Mouse (Mus musculus): ENCODE results near the gene Arhgap5.
"Not testable (repeated sequence)": the region's sequence is repeated elsewhere in the genome, so short reads cannot be mapped to it uniquely, and the experiment has no call there.

Gene Arhgap5

DNA sequence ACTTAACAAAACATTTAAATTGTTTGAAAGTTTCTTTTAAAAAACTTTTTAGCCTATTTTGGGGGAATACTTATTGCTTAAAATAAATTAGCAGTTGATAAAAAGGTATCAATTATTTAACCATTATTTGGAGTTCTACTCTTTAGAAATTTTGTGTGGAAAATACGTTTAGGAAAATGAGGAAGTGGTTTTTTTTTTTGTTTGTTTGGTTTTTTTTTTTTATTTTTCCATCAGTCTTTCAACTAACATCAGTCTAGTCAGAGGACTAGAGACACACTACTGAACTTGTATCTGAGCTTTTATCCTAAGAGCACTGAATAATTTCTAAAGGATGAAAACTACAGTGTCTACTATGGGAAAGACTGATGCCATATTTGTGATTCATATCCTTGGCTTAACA lies 21.7 kb downstream of the Arhgap5 start:
- in situ Hi-C loops (cut with MboI; ENCODE audit: low sequenced_read_pairs): no loop called here

DNA sequence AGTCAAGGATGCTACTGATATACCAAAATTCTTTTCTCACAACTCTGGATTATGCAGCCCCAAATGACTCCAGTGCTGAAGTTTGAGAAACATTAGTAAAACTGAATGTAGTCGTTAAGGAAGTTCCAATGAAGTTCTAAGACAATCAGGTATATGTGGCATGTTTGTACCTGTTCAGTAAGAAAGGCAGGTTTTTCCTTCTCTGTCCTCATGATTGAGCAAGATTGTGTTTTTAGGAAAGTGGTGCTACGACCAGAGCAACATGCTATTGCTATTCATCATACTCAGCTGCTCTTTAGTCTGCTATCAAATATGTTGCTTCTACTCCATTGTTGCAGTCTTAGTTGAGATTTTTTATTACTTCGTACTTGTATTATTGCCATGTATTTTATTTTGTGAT lies 26.0 kb downstream of the Arhgap5 start:
- in situ Hi-C loops (cut with MboI; ENCODE audit: low sequenced_read_pairs): no loop called here

GRCm38 (mm10) chr12:52541294-52541693 lies 37.5 kb downstream of the Arhgap5 start:
- in situ Hi-C loops (cut with MboI; ENCODE audit: low sequenced_read_pairs): no loop called here

DNA sequence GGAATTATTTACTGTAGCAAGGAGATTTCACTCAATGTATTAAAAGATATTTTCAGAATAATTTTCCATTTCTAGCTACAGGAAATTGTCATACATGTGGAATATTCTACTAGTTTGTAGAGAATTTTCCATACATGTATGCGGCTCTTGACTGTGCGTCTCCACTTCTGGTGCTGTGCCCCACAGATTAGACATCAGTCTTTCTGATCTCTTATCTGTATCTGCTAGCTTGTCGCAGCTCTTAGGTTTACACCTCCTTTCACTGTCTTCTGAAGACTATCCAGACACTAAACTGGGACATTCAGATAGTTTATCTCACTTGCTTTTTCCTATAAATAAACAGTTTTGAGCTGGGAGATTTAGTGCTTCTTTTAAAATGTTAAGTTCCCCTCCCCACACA lies 40.8 kb downstream of the Arhgap5 start:
- in situ Hi-C loops (cut with MboI; ENCODE audit: low sequenced_read_pairs): no loop called here

- in situ Hi-C loops (cut with MboI; ENCODE audit: low sequenced_read_pairs): no loop called here
Observed at GRCm38 (mm10) chr12:52552085-52552484, 48.3 kb downstream of the Arhgap5 start.

DNA sequence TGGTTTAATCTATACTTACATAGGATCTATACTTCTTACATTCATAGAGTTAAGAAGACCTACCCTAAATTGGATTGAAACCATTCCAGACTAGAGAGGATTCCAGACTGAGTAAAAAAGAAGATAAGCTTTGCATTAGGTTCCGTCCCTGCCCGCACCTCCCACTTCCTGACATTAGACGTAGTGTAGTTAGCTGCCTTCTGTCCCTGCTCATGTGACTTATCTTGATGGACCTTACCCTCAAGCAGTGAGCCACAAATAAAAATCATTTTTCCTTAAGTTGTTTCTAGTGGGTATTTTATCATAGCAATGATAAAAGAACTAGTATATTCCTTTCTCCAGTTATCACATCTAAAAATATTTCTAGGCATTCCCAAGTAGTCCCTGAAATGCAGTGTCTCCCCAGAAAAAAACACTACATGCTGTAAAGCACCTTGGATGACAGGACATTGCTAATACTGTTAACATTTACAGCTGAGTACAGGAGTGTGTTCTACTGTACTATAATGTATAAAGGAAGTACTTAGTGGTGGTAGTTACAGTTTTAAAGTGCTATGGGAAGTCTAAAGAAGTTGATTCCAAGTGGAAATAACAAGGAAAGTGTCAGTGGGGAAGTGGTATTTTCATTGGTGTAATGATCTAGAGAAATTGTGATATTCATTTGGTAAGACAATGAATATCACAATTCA lies 51.6 kb downstream of the Arhgap5 start:
- in situ Hi-C loops (cut with MboI; ENCODE audit: low sequenced_read_pairs): no loop called here

GRCm38 (mm10) chr12:52565654-52566053 lies 61.9 kb downstream of the Arhgap5 start:
- in situ Hi-C loops (cut with MboI; ENCODE audit: low sequenced_read_pairs): no loop called here

DNA sequence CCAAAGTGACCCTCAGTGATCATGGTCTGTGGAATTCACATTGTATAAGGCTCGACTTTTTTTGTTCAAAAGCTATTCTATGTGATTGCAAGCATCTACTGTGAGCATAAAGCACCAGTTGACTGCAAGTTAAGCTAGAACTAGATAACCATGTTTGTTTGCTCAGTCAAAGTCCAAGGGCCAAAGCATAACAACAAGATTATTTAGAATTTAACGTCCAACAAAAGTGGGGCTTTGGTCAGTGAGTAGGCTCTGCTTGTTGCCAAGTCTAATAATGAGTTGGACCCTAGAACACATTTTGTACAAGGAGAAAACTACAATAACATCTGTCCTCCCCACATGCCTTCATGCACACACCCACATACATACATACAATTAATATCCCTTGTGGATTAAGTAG lies 69.6 kb downstream of the Arhgap5 start:
- in situ Hi-C loops (cut with MboI; ENCODE audit: low sequenced_read_pairs): no loop called here

- in situ Hi-C loops (cut with MboI; ENCODE audit: low sequenced_read_pairs): not testable (repeated sequence)
Observed at GRCm38 (mm10) chr12:52586466-52586865, 82.7 kb downstream of the Arhgap5 start.

GRCm38 (mm10) chr12:52587473-52588010 lies 83.8 kb downstream of the Arhgap5 start:
- in situ Hi-C loops (cut with MboI; ENCODE audit: low sequenced_read_pairs): no loop called here

GRCm38 (mm10) chr12:52595389-52596185 lies 91.8 kb downstream of the Arhgap5 start:
- in situ Hi-C loops (cut with MboI; ENCODE audit: low sequenced_read_pairs): no loop called here

DNA sequence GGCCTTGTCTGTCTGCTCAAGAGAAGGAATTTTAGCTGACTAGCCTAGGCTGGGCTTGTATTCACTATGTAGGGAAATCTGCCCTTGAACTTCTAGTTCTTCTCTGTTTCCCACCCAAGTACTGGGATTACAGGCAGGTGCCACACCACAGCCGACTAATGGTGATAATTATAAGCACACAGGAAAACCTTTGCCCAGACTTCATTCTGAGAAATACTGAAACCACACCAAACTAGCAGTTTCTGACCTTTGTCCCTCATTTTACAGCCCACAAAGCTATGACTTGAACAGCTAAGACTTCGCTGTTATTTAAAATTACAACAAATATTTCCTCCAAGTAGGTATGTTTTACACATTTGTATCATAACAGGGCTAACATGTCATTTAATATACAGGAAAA lies 98.7 kb downstream of the Arhgap5 start:
- in situ Hi-C loops (cut with MboI; ENCODE audit: low sequenced_read_pairs): no loop called here

DNA sequence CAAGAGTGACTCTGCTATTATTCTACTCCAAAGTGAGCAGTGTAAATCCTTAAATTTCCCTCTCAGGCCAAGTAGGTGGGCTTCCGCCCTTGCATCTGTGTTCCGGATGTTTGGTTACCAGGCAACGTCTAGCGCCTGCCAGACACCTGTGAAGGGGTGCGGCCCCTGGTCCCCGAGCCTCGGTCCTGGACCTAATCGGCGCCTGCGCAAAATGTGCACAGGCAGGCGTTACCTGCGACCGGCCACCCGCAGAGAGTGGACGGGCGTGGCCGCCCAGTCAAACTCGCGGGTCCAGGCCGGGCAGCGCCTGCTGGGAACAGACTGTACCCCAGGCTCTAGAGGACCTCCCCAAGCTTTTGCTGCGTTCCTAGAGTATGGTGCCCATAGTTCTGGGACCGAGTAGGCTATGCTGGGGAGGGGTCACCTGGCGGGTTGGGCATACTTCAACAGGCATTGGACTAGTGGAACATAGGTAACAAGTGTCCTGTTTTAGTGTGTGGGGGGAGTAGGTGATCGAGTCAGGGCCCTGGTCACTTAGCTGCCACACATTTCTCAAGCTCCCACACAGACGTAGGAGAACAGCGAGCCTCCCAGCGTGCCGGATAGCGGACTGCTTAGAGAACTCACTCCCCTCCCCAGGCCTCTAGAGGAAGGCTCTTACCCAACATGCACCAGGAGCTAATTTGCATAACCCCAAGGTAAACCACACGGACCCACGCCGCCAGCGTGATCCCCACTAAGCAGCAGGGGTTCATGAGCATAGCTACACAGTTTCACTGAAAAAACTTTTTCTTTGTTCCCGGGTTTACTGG lies 99.3 kb downstream of the Arhgap5 start:
- in situ Hi-C loops (cut with MboI; ENCODE audit: low sequenced_read_pairs): no loop called here

GRCm38 (mm10) chr12:52603695-52604255 lies 100.0 kb downstream of the Arhgap5 start:
- in situ Hi-C loops (cut with MboI; ENCODE audit: low sequenced_read_pairs): no loop called here

- in situ Hi-C loops (cut with MboI; ENCODE audit: low sequenced_read_pairs): no loop called here
Observed at GRCm38 (mm10) chr12:52604256-52604991, 100.7 kb downstream of the Arhgap5 start.

GRCm38 (mm10) chr12:52604992-52605652 lies 101.3 kb downstream of the Arhgap5 start:
- in situ Hi-C loops (cut with MboI; ENCODE audit: low sequenced_read_pairs): no loop called here

GRCm38 (mm10) chr12:52607411-52607810 lies 103.6 kb downstream of the Arhgap5 start:
- in situ Hi-C loops (cut with MboI; ENCODE audit: low sequenced_read_pairs): no loop called here

DNA sequence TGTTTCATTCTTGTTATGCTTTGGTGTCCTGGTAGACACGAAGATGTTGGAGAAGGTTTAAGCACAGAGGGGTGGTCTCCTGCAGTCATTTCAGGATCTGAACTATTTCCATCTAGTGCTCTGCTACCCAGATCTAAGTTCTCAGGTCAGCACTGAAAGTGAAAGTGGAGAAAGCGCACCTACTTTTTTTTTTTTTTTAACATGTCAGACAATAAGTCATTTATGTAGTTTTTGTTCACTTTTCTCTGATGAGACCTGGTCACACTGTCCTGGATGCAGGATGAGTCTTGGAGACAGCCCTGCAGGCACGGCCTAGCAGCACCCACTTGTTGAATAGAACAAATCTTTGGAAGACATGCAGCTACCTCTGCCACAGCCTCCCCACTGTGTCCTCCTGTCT lies 111.9 kb downstream of the Arhgap5 start:
- in situ Hi-C loops (cut with MboI; ENCODE audit: low sequenced_read_pairs): loop anchor here (10.0 kb wide), 1 partner anchor 111 kb away; the partner anchor contains the start of gene Arhgap5

DNA sequence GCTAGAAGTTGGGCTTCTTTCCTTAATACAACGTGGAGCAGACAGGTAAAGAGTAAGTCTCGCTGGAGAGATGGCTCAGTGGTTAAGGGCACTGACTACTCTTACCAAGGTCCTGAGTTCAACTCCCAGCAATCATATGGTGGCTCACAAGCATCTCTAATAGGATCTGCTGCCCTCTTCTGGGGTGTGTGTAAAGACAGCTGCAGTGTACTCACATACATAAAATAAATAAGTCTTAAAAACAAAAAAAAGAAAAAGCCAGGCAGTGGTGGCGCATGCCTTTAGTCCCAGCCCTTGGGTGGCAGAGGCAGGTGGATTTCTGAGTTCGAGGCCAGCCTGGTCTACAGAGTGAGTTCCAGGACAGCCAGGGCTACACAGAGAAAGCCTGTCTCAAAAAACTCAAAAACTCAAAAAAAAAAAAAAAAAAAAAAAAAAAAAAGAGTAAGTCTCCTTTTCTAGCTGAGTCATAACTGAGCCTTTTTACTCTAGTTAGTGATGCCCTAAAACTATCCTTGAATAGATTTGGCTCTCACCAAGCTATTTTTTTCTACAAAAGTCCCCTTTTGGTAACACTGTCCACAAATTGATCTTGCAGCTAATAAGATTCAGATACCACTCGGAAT lies 114.8 kb downstream of the Arhgap5 start:
- in situ Hi-C loops (cut with MboI; ENCODE audit: low sequenced_read_pairs): loop anchor here (10.0 kb wide), 1 partner anchor 114 kb away; the partner anchor contains the start of gene Arhgap5
